Mouse (Mus musculus): Measurements from ENCODE around the gene Cyp1a1.
"Not testable (repeated sequence)": the region's sequence is repeated elsewhere in the genome, so short reads cannot be mapped to it uniquely, and the experiment has no call there.

Cyp1a1 gene

DNA sequence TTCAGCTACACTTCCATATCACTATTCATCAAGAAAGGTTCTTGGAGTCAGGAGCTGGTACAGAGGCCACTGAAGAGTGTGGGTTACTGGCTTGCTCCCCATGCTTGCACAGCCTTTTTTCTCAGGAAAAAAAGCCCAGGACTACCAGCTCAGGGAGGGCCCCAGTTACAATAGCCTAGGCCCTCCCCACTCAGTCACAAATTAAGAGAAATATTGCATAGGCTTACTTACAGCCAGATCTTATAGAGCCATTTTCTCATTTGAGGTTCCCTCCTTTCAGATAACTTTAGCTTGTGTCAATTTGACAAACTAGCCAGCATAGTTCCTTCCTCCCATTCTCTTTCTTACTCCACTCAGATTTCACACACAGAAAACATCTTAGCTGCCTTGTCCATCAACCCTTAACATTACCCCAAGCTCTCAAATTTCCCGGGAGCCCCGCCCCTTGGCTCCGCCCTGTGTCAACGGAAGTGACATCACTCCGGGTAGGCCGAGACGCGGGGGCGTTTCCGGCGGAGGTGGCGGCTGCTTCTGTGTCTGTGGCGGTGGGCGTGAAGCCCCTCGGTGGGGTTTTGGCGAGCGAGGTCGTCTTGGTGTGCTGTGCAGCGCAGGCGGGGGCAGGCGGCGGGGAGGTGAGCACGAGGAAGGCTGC lies 20.5 kb downstream of the Cyp1a1 start, which contains the start of gene Edc3:
TSS of gene Edc3 (plus strand) at position 473 of the 652 bp plus-strand sequence.
- peak; percentile 90 for DNase-seq

DNA sequence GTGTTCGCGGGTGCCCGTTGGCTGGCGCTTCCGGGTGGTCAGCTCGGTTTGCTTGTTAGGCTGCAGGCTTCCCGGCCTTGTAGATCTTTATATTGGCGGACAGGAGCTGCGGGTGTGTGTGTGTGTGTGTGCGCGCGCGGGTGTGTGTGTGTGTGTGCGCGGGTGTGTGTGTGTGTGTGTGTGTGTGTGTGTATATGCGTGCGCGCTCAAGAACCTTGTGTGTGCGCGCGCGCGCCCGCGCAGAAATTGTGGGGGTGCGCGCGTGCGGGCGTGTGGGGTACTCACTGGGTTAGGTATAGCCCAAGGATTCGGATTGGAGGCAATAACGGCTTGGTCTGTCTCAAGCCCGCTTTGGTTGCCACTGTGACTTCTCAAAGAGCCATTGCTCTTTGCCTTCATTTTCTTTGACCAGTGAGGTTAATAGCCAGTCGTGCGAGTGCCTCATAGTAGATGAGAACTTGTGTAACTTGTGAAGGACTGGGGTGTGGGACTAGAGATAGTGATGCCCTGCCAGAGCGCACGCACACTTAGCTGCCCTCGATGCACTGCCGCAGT lies 21.1 kb downstream of the Cyp1a1 start:
- peak; percentile 65 for DNase-seq

DNA sequence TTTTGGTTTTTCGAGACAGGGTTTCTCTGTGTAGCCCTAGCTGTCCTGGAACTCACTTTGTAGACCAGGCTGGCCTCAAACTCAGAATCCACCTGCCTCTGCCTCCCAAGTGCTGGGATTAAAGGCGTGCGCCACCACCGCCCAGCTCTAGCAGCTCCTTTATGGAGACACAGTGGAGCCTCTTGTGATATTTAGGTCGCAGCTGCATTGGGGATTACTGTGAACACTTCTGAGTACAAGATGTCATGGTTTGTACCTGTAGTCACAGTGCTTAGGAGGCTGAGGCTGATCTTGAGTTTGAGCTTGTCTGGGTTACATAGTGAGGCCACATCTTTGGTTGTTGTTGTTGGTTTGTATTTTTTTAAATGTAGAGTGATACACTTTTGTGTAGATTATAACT lies 22.5 kb downstream of the Cyp1a1 start:
- DNase-seq: not testable (repeated sequence)

- no peak for DNase-seq
Observed at GRCm38 (mm10) chr9:57712194-57712593, 24.5 kb downstream of the Cyp1a1 start.

DNA sequence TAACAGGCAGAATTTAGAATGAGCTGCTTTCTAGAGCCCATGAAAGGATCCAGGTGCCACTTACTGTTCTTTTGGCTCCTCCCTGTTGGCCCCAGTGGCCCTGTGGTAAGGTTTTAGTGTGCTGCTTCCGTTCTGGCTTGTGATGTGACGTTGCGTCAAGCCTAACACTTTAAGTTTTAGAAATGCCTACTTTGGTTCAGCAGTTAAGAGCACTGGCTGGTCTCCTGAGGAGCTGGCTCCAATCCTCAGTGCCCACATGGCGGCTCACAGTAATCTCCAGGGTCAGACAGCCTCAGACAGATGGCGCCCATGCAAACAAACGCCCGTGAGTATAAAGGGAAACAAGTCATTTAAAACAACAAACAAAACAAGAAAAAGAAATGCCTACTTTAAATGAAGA lies 30.7 kb downstream of the Cyp1a1 start:
- DNase-seq: no peak

DNA sequence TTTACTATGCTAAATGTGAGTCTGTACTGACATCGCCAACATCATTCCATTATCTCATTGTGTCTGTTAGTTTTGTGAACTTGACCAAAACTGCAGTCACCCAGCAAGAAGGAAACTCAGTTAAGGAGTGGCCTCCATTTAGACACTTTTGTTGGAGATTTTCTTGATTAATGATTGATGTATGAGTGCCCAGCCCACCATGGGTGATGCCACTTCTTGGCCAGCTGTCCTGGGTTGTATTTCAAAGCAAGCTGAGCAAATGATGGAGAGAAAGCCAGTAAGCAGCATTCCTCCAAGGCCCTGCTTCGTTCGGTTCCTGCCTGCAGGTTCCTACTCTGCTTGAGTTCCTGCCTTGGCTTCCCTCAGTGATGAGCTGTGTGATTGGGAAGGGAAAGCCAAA lies 33.0 kb downstream of the Cyp1a1 start:
- no peak for DNase-seq

DNA sequence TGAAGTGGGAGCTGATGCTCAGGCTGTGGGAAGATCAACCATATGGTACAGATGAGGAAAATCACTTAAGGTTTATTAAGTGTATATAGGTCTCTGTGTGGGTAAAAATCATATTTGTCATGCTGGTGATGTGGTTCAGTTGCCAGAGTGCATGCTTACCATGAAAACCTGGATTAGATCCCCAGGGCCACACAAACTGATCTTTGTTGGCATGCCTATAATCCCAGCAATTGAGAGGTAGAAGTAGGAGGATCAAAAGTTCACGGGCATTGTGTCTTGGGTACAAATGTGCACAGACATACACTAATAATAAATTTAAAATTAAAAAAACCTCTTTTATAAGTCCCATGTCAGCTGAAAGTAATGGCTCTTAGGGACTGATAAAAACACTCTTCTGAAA lies 34.6 kb downstream of the Cyp1a1 start:
- no peak for DNase-seq

- peak; percentile 37 for DNase-seq
Observed at GRCm38 (mm10) chr9:57723315-57723715, 35.6 kb downstream of the Cyp1a1 start.

- DNase-seq: no peak
Observed at GRCm38 (mm10) chr9:57723796-57724195, 36.1 kb downstream of the Cyp1a1 start.

DNA sequence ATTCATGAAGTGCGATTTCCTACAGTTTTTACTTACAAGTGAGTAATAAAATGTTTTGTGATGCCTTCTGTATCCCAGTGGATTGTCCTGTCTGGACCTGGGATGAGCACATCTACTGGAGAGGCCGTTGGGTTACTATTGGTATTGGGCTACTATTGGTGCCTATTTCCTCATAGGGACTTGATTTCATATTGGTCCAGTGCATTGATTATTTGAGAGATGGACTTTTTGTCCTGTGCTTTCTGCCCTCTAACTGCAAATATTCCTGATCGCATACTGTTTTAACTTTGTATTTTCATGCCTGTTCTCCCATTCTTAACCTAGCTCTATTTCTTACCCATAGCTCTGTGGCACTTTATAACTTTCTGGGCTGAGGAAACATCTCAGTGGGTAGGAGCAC lies 37.0 kb downstream of the Cyp1a1 start:
- DNase-seq: no peak

- no peak for DNase-seq
Observed at GRCm38 (mm10) chr9:57728312-57728711, 40.6 kb downstream of the Cyp1a1 start.

DNA sequence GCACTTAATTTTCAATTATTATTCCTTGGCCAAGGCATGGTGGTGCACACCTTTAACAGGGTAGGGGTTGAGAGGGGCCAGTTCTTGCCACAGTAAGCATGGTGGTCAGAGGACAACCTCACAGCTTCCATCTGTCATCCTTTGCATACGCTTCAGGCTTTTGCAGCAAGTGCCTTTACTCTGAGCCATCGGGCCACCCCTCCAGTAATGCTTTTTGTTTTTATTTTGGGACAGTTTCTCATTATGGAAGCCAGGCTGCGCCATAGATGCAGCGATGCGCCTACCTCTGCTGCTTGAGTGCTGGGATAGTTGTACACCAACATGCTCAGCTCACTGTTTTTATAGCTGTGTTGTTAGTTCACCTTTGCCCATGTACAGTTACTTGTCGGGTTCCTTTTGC lies 45.9 kb downstream of the Cyp1a1 start:
- no peak for DNase-seq

DNA sequence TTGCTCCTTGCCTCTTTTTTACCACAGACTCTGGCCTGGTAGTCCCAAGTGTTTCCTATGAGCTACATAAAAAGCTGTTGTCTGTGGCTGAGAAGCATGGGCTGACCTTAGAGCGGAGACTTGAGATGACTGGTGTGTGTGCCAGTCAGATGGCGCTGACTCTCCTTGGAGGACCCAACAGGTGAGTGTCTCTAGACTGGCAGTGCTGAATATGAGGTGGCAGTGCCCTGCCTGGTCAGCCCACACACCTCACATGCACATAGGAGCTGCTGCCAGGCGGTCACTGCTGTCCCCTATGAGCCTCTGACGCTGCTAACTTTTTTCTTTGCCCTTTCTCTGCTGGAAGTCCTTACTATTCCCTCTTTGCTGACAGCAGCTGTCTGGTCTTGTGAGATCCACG lies 52.1 kb downstream of the Cyp1a1 start:
- DNase-seq: no peak

DNA sequence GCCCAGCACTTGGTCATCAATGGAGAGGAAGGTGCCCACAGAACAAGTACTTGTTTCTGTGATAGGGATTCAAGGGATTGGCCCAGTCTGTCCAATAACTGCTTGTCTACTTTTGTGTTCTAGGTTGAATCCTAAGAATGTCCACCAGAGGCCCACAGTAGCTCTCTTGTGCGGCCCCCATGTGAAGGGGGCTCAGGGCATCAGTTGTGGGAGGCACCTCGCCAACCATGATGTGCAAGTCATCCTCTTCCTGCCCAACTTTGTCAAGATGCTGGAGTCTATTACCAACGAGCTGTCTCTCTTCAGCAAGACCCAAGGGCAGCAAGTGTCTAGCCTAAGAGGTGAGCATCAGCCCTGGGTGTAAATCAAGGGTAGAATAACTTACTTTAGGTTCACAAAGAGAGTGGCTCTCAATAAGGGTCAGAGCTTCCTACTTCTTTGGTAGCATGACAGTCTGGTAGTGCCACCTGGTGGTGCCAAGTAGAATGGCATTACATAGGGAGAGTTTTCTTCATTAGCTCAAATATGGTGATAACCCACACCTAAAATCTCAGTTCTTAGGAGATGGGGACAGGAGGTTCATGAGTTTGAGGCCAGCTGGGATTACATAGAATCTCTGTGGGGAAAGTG lies 56.8 kb downstream of the Cyp1a1 start:
- no peak for DNase-seq

- no peak for DNase-seq
Observed at GRCm38 (mm10) chr9:57747067-57747466, 59.3 kb downstream of the Cyp1a1 start.

GRCm38 (mm10) chr9:57748137-57748536 lies 60.4 kb downstream of the Cyp1a1 start:
- peak; percentile 44 for DNase-seq

- DNase-seq: no peak
Observed at GRCm38 (mm10) chr9:57748831-57749230, 61.1 kb downstream of the Cyp1a1 start.

DNA sequence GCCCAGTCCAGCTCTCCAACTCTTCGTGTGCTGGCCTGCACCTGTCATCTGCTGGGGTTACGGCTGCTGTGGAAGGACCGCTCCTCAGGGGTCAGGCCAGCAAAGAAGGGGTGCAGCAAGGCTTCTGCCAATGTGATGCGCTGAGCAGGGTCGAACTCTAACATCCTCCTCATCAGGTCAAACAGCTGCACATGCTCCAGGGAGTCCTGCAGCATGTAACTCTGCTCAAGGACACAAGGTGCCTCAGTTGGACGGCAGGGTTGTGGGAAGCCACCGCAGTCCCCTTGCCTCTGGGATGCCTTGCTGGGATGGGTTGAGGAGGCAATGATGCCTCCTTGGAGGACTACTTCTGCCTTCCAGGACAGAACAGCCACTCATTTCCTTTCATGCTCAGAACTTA lies 63.2 kb downstream of the Cyp1a1 start:
- no peak for DNase-seq

All from right cerebral cortex, postnatal 4 days (tissue).